Mouse (Mus musculus) layer of hippocampus, postnatal 25 days (tissue): ENCODE measurements around the gene Tcta. TPM values are rescaled to one million over a fixed set of nuclear protein-coding genes. Genes with fewer than 3 reads are reported as not detected.
"Not testable (repeated sequence)": the region's sequence is repeated elsewhere in the genome, so short reads cannot be mapped to it uniquely, and the experiment has no call there.

Experiments
- DNase-seq, 2 experiments: peaks; one replicate each; pipeline ENCODE4 v3.0.0; 2022; ENCODE audit warnings: mixed read lengths in 2 of 2, low spot score in 1 of 2; ENCODE audit errors: extremely low spot score in 1 of 2
- total RNA-seq, 2 experiments: library from RNA; stranded (reverse); gene quantifications; 2 replicates each; pipeline ENCODE4 v1.2.3; 2021

The Tcta gene
- total RNA-seq, 2 experiments from 2014 or later, result 36.0 to 37.9 TPM

GRCm38 (mm10) chr9:108318462-108318861, 12.5 kb upstream of the Tcta start:
- no peak for DNase-seq

- DNase-seq, result no peak
Observed at GRCm38 (mm10) chr9:108317572-108317971, 11.6 kb upstream of the Tcta start.

GRCm38 (mm10) chr9:108308141-108308540, 2.2 kb upstream of the Tcta start:
- no peak for DNase-seq

GRCm38 (mm10) chr9:108307021-108307807, 1.3 kb upstream of the Tcta start:
- no peak for DNase-seq

GRCm38 (mm10) chr9:108306571-108306980, 616 bp upstream of the Tcta start:
- peak in 1 of 2 experiments; percentile 42 for DNase-seq

GRCm38 (mm10) chr9:108305170-108305569, 790 bp downstream of the Tcta start:
- no peak for DNase-seq

- DNase-seq, result no peak
Observed at GRCm38 (mm10) chr9:108304716-108305115, 1.2 kb downstream of the Tcta start.

GRCm38 (mm10) chr9:108301853-108302252, 4.1 kb downstream of the Tcta start:
- DNase-seq, result no peak

GRCm38 (mm10) chr9:108296453-108297355, 9.3 kb downstream of the Tcta start, which contains the start of gene Amt:
Gene Amt, plus strand, starts transcription at chr9:108296853.
- no peak for DNase-seq

- DNase-seq, result no peak
Observed at GRCm38 (mm10) chr9:108290773-108291172, 15.2 kb downstream of the Tcta start.

- peak; percentile 59 to 69 for DNase-seq
Observed at GRCm38 (mm10) chr9:108290016-108290750, 15.8 kb downstream of the Tcta start, which contains the start of gene Nicn1. Gene Nicn1, plus strand, starts transcription at chr9:108290429.

- DNase-seq, result no peak
Observed at GRCm38 (mm10) chr9:108289347-108289746, 16.6 kb downstream of the Tcta start.

- not testable (repeated sequence) for DNase-seq
Observed at GRCm38 (mm10) chr9:108287526-108288238, 18.3 kb downstream of the Tcta start.

GRCm38 (mm10) chr9:108284410-108284809, 21.6 kb downstream of the Tcta start:
- peak in 1 of 2 experiments; percentile 77 for DNase-seq

GRCm38 (mm10) chr9:108280071-108280828, 25.7 kb downstream of the Tcta start:
- DNase-seq, result no peak

- DNase-seq, result no peak
Observed at GRCm38 (mm10) chr9:108278697-108279450, 27.1 kb downstream of the Tcta start.

GRCm38 (mm10) chr9:108275331-108275659, 30.7 kb downstream of the Tcta start:
- no peak for DNase-seq
